Mouse (Mus musculus) hindlimb bud, embryonic 11.5 days (tissue): ENCODE results near the gene Igsf10.
"Not testable (repeated sequence)": the region's sequence is repeated elsewhere in the genome, so short reads cannot be mapped to it uniquely, and the experiment has no call there.

Source experiments
- DNase-seq: peaks from one replicate; pipeline ENCODE4 v3.0.0-alpha.2; 2012; ENCODE audit warnings: low read depth, low spot score; ENCODE audit errors: extremely low spot score

Gene Igsf10

DNA sequence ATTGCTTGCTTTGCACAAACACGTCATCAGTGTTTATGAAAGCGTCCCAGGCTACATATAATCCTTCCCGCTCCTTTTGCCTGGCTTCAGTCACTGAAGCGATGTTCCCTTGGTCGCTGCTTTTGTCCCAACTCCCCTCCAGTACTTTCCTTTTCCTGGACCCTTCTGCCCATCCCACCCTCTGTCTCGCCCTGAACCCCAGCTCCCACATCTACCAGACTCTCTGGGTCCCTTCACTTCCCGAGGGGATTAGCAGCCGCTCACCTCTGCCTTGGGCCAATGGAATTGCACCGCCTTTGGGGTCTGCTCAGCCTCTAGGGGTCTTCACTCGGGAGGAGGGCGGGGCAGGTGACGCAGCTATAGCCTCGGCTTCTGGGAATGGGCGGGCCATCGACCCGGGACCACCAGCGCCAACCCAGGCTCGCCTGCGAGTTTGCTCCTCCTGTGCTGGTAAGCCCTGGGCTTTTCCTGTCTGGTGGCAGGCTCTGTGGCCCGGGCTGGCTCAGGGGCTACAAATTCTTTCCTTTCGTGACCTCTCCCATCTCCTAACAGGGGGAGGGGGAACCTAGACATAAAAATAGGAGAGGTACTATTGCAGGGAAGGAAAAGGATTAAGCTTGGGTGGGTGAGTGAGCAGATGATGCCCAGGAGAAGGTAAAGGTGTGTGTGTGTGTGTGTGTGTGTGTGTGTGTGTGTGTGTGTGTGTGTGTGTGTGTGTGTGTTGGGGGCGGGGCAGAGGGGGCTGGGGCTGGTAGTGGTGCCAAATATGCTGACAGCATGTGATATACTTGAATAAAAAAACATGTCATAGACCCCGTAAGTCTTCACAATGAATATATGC is at the start of gene Igsf10:
Gene Igsf10 (minus strand): TSS at position 330 of the 841 bp plus-strand sequence.
- DNase-seq, result peak; percentile 52

- DNase-seq, result no peak
These were observed 41.4 kb upstream of the Igsf10 start for GRCm38 (mm10) chr3:59385553-59385952.

- no peak for DNase-seq
These were observed 40.8 kb upstream of the Igsf10 start for GRCm38 (mm10) chr3:59385000-59385399.

DNA sequence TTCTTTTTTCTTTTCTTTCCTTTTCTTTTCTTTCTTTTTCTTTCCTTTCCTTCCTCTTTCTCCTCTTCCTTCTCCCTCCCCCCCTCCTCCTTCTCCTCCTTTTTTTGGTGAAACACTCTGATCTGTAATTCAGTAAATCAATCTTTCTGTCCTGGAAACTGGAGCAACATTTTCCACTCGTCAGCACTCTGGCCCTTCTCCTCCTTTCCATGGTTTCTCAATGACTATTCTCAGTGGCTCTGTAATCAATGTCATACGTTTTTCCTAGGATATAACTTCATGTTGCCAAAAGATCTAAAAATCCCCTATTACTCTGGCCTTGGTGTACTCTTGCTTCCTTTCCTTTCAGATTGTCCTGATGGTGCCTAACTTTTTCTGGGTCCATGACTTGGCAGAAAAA is 40.1 kb upstream of the Igsf10 start:
- no peak for DNase-seq

- DNase-seq, result not testable (repeated sequence)
These were observed 34.6 kb upstream of the Igsf10 start for GRCm38 (mm10) chr3:59378791-59379190.

DNA sequence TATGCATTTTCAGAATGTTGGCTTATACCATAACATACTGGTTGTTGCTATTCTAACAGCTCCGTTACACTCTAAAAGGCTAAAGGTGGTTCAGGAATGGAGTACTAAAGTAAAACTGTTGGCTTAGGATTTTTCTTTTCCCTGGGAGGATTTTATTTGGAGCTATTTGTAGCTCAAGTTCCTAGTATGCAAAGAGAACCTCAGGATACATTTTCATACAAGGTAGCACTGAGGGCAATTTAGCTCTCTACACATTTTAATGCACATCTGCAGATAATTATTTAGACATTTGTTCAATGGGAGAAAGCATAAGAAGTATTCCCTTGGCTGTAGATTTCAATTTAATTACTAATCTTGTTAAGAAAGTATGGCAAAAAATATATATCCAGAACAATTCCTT is 17.7 kb upstream of the Igsf10 start:
- DNase-seq, result no peak

- peak; percentile 58 for DNase-seq
These were observed 15.9 kb upstream of the Igsf10 start for GRCm38 (mm10) chr3:59360102-59360501.

GRCm38 (mm10) chr3:59354156-59354555 is 10.0 kb upstream of the Igsf10 start:
- no peak for DNase-seq

- no peak for DNase-seq
These were observed 7.6 kb upstream of the Igsf10 start for GRCm38 (mm10) chr3:59351768-59352167.

DNA sequence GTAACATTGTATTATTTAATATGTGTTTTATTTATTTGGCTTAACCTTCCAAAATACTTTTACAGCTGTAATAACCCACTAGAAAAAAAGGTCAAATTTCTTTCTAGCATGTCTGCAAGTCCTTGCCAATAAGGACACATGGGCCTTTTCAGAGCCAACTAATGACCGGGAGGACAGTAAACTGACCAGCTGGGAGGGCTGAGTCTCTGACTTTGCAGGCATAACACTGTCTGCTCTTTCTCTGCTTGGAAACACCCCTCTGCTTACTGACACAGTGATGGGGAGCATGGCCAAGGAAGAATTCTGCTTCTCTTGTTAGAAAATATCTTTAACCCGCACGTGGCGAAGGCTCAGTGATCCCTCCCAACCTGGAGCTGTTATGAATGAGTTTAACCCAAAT is 1.2 kb downstream of the Igsf10 start:
- no peak for DNase-seq

DNA sequence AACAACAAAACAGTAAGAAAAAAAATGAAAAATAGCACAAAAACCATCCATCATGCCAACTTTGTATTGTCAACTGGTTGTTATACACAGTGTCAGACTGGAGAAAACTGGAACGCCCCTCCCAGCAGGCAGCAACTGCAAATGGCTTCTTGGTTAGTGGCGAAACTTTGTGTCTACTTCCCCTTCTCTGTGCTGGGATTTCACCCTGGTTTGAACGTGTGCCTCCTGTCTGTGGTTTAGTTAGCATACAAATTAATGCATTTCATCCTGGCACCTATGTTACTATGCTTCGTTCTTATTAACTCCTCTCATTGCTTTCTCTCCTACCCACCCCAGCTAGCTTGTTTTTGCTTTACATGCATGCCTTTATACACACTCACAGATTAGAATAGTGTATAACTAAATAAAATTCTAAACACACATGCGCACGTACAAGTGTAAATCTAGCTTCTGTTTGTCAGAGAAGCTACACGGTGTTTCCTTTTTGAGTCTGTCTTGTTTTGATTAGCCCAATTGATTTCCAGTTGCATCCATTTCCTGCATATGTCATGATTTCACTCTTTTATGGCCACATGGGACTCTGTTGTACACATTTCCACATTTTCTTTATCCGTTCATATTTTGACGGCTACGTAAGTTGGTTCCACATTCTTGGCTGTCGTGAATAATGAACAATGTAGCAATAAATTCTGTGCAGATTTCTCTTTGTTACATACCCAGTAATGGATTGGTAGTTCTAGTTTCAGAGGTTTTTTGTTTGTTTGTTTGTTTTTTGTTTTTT is 2.4 kb downstream of the Igsf10 start:
- no peak for DNase-seq

DNA sequence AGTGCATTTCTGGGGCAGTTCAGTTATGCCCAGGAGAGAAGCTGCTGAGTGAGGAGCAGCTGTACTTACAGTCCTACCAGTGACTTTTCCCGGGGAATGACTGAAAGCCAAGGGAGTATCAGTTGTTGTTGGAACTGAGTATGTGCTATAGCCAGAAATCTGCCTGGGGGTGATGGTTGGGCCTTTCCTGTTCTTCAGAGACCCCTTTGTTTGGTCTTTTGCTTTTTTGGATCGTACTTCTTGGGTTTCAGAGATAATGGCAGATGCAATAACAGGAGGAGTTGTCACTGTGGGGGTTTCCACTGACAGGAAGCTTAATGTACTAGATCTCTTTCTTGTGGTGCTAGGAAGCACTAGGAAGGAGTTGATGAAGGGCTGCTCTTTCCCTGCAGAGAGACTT is 15.7 kb downstream of the Igsf10 start:
- DNase-seq, result no peak

DNA sequence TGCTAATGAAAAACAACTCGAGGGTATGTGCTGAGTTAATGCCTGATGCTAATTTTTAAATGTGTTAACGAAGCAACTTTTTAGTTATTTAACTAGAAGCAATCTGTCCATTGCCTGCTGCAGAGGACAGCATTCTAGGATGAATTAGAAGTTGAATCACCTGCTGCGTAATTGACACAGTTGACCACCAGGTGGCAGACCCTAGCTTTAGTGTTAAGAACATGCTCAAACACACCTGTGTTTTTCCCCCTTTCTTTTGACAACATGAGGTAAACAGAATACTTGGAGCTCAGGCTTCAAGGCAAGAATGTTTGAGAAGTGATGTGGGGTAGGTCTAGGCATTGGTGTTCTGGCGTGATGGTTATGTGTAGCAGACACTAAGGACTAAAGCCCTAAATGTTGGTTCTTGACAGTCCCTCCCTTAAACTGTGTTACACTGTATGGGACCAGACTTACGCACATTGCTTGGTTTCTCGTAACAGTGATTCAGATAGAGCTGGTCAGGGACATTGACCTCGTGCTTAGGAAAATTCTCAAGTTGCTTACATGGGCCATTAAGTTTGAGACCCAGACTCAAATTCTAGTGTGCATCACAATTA is 22.8 kb downstream of the Igsf10 start:
- DNase-seq, result peak; percentile 37

DNA sequence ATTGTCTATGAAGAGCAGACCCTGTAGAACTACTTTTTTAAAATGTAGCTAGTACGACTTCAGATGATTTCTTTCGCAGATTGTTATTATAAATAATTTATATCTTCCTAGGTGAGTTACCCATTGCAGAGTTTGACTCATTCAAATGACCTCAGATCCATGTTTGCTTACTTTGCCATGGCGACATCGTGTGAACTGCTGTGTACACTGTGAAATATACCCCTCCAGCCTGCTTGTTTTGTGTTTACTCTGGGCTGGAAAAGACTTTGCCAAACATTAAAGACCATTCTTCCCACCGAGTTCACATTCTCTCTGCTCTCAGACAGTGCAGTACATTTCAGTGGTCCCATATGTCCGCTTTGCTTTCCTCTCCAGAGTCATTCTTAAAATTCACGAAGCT is 28.1 kb downstream of the Igsf10 start:
- DNase-seq, result no peak

- DNase-seq, result no peak
These were observed 31.6 kb downstream of the Igsf10 start for GRCm38 (mm10) chr3:59312610-59313009.

DNA sequence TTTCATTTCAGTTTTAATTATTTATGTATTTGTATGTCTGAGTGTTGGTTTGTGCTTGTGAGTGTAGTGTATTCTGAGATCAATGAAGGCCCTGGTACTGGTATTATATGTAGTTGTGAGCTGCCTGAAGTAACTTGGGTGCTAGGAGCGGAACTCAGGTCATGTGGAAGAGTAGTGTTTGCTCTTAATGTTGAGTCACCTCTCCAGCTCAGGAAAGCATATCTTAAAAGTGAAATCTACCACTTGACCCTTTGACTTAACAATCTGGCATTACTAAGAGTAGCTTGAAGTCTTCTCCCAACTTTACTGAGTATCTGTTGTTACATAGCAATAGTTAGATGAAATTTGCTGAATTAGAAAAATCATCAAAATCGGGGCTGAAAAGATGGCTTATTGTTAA is 38.7 kb downstream of the Igsf10 start:
- DNase-seq, result no peak

DNA sequence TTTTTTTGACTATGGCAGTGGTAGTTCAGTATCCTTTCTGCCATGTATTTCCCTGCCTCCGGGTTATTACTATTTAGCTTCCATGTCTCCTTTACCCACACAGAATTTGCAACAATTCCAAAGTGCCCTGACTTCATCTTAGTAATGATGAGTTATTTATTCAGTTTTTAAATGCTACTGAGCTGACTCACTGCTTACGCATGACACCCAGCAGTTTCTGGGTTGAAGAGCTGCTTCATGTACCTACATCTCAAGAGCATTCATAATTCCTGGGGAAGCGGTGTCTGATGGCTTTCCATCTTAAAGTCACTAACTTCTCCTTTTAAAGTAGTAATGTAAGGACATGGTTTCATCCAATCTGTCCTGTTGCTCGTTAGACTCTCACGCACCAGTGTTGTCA is 39.2 kb downstream of the Igsf10 start:
- no peak for DNase-seq

DNA sequence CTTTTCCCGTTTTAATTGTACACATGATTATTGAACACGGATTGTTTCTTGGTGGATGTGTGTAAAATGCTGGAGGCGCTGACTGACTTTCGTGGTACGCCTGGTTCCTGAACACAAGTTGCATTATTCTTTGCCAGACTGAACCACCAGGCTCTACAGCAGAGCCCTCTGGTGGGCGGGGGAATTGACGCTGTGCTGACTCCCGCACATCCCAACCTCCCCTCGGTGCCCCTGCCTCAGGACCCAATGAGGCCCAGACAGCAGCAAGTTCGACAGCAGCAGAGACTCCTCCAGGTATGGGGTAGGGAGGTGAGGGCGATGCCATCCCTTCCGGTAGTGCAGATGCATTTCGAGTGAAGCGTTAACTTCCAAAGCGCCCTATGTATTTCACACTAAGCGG is 46.5 kb downstream of the Igsf10 start:
- DNase-seq, result no peak

- no peak for DNase-seq
These were observed 47.5 kb downstream of the Igsf10 start for GRCm38 (mm10) chr3:59296563-59297130.

DNA sequence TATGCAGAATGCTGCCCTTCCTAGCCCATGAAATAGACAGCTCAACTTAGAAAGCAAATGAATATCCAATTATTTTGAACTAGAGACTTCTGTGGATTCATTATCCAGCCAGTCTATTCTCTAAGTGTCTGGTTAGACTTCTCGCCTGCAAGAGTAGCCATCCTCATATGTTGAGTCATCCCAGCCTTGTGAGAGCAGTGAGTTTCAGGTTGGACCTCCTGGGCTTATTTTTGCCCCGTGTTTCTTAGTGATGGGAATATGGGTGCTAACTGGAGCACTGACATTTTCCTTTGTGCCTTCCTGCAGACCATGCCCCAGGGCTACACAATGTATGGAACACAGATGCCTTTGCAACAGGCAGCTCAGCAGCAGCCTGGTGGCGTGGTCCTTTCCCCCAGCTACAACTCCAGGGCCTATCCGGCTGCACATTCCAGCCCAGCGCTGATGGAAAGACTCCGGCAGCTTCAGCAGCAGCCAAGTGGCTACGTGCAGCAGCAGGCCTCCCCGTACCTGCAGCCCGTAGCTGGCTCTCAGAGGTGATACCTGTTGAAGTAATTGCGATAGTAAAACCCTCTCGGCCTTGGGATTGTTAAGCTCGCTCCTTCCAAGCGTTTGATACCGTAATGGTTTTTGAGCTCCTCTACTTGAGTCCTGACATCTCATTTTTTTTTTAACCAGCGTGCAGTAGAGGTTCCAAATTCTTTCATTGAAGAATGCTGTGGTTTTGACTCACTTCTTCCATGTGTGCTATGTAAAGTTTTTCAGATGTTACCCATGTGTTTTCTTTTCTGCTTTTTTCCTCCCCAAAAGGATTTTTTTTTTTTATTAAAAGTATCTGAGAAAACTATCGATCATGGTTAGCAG is 48.3 kb downstream of the Igsf10 start:
- DNase-seq, result no peak
